Comparison of ENCODE assay signal across 13 mouse cellular contexts in the genomic region with DNA sequence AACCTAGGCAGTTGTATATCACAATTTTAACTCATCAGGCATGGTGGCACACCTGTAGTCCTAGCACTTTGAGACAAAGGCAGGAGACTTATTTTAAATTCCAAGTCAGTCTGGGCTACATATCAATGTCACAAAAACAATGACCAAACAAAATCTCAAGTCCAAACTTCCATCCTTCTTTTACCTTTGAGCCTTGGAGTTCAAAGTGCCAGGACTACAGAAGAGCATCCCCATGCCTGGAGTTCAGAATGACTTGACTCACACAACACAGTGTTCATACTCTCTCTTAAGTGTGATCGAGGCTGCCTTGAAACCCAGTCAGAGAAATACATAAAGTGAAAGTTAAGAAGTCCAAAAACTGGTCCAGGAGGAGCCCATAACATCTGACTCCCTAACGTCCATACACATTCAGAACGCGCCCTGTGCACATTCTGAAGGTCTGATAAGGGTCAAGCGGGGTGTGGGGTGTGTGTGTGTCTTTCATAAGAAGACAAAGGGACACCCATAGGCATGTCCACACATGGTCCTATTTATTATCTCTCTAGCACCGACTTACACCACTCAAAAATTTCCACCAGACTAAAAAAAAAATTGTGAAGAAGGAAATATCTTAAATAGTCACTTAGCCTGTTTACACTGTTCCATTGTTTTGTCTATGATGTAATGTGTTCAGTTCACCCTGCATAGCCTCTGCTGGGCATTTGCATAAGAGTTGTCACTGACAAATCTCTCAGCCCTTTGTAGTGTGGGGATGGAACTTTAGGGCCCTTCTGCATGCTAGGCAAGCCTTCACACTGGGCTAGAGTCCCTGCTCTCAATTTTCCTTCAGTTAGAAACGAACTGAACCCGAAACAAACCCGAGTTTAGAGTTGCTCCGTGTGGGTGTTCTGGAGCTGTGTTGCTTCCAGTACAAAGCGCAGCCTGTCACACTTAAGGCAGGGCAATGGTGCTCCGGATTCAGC. TPM values are rescaled to one million over a fixed set of nuclear protein-coding genes. Genes with fewer than 3 reads are reported as not detected.
DNase-seq lines count a peak whose midpoint lies in the region; ATAC-seq and TF ChIP-seq lines count a peak whose summit lies in the region.
"Had no signal": no experiment of that assay in that cellular context is flagged by ENCODE, and none has a peak within 500 bp of the region (broad histone marks: within the 10 kb centered on the region; RNA-seq: fewer than 3 reads in every experiment).

No protein-coding gene starts in this region.

- no peak for ATAC-seq in midbrain, embryonic 14.5 days (ENCODE audit: low FRiP score, low TSS enrichment)
- no peak for ATAC-seq in stomach, embryonic 15.5 days (ENCODE audit: insufficient read depth, low FRiP score, low read depth)

- H3K4me1 ChIP-seq in midbrain, embryonic 10.5 days: peaks cover 7% of the 10 kb centered on the region
- no peaks in the 10 kb centered on the region for H3K4me1 ChIP-seq in midbrain, embryonic 14.5 days (ENCODE audit: control insufficient read depth, insufficient read depth, low read length)
- no peaks in the 10 kb centered on the region for H3K4me1 ChIP-seq in stomach, embryonic 15.5 days
- H3K4me1 ChIP-seq: embryonic facial prominence, embryonic 12.5 days had no signal

- no peak overlapping the region for H3K4me3 ChIP-seq in gastrocnemius, adult 2 months
- no peak overlapping the region for H3K4me3 ChIP-seq in midbrain, embryonic 10.5 days
- H3K4me3 ChIP-seq in midbrain, embryonic 14.5 days (replicated peaks; ENCODE audit: low read depth, low read length): no peak overlapping the region
- H3K4me3 ChIP-seq in stomach, embryonic 15.5 days (replicated peaks): no peak overlapping the region
- H3K4me3 ChIP-seq: embryonic facial prominence, embryonic 12.5 days; myocyte had no signal

- no peak overlapping the region for H3K9ac ChIP-seq in midbrain, embryonic 14.5 days (replicated peaks; ENCODE audit: low read length)
- H3K9ac ChIP-seq in stomach, embryonic 15.5 days: no peak overlapping the region
- H3K9ac ChIP-seq: embryonic facial prominence, embryonic 12.5 days had no signal

- DNase-seq in gastrocnemius, adult 2 months: no peak
- no peak for DNase-seq in gastrocnemius, postnatal 36 days
- no peak for DNase-seq in midbrain, embryonic 10.5 days (ENCODE audit: low spot score)
- DNase-seq in midbrain, embryonic 14.5 days: no peak
- peak; percentile 45 for DNase-seq in kidney, postnatal 14 days
- DNase-seq in ovary, postnatal 14 days (ENCODE audit: low spot score): no peak
- no peak for DNase-seq in retina, embryonic 14.5 days (ENCODE audit: low spot score)
- DNase-seq: B cell, adult 2 months; gastrocnemius, postnatal 10 days had no signal

- WGBS in midbrain, embryonic 10.5 days: 84% methylated on average over 12 of the region's 12 CpGs
- 68% methylated on average over 12 of the region's 12 CpGs for WGBS in midbrain, embryonic 14.5 days
- 71% methylated on average over 12 of the region's 12 CpGs for WGBS in stomach, embryonic 15.5 days

- no peaks in the 10 kb centered on the region for H3K9me3 ChIP-seq in midbrain, embryonic 10.5 days (replicated peaks)
- H3K9me3 ChIP-seq in midbrain, embryonic 14.5 days (ENCODE audit: control insufficient read depth, low read length): no peaks in the 10 kb centered on the region
- H3K9me3 ChIP-seq in stomach, embryonic 15.5 days: no peaks in the 10 kb centered on the region
- H3K9me3 ChIP-seq: embryonic facial prominence, embryonic 12.5 days had no signal

- H3K27me3 ChIP-seq in midbrain, embryonic 10.5 days (ENCODE audit: low read depth, poor library complexity, severe bottlenecking): no peaks in the 10 kb centered on the region
- H3K27me3 ChIP-seq in midbrain, embryonic 14.5 days (ENCODE audit: control insufficient read depth, insufficient read depth, low read length): no peaks in the 10 kb centered on the region
- no peaks in the 10 kb centered on the region for H3K27me3 ChIP-seq in stomach, embryonic 15.5 days (replicated peaks)
- H3K27me3 ChIP-seq: embryonic facial prominence, embryonic 12.5 days had no signal

- peaks cover 38% of the 10 kb centered on the region for H3K36me3 ChIP-seq in midbrain, embryonic 10.5 days
- peaks cover 5% of the 10 kb centered on the region; the same call in 1 of the 2 replicates for H3K36me3 ChIP-seq in midbrain, embryonic 14.5 days (ENCODE audit: control insufficient read depth, insufficient read depth, low read length)
- H3K36me3 ChIP-seq in stomach, embryonic 15.5 days: 0 out of 2 replicates have a peak, but pooled peaks cover 5% of the 10 kb centered on the region

- H3K4me2 ChIP-seq in midbrain, embryonic 14.5 days (ENCODE audit: low read length): no peak overlapping the region
- H3K4me2 ChIP-seq in stomach, embryonic 15.5 days: no peak overlapping the region
- H3K4me2 ChIP-seq: embryonic facial prominence, embryonic 12.5 days; liver, embryonic 11.5 days had no signal

- intact Hi-C loops in gastrocnemius, adult 2 months (cut with DNase I): loop anchor here (5.0 kb wide), 1 partner anchor 37 kb away; no protein-coding TSS in a partner anchor
- intact Hi-C loops in gastrocnemius, postnatal 36 days (cut with DNase I): loop anchor here (5.0 kb wide), 1 partner anchor 32 kb away; a partner anchor contains a TSS

- no peak for TF ChIP-seq CTCF in gastrocnemius, adult 2 months (IDR thresholded peaks at IDR 0.05)

- peak overlapping the region; percentile 48 for H3K27ac ChIP-seq in gastrocnemius, adult 2 months
- H3K27ac ChIP-seq in midbrain, embryonic 10.5 days (replicated peaks): peak overlapping the region; percentile 59; the same call in 1 of the 2 replicates
- no peak overlapping the region for H3K27ac ChIP-seq in midbrain, embryonic 14.5 days (replicated peaks; ENCODE audit: low read depth, low read length)
- 0 out of 2 replicates have a peak overlapping the region, but pooled peaks have one; percentile 40 for H3K27ac ChIP-seq in stomach, embryonic 15.5 days
- H3K27ac ChIP-seq: embryonic facial prominence, embryonic 12.5 days had no signal

RNA-seq across cellular contexts. Expression of a gene that starts 20.7 kb away (rescaled TPM):
- total RNA-seq in gastrocnemius, adult 2 months (2021): 10 to 100 TPM; 19.7 to 19.8 TPM
- 10 to 100 TPM; 19.9 to 20.0 TPM for total RNA-seq in gastrocnemius, postnatal 36 days (2021)
- polyA plus RNA-seq in midbrain, embryonic 10.5 days (2016; fragmentation: Nextera tagmentation; extraction: Ambion mirVana): 54.3 and 55.9 TPM in 2 replicates
- 37.0 and 37.9 TPM in 2 replicates for polyA plus RNA-seq in midbrain, embryonic 14.5 days (2014; fragmentation: Nextera tagmentation; extraction: Ambion mirVana)
- polyA plus RNA-seq in stomach, embryonic 15.5 days (2015; fragmentation: Nextera tagmentation; extraction: Ambion mirVana): 39.3 and 44.3 TPM in 2 replicates

RNA-seq across cellular contexts. Expression of a gene that starts 34.8 kb away (rescaled TPM):
- total RNA-seq in gastrocnemius, adult 2 months (2021): 1 to 10 TPM; 3.5 to 4.9 TPM
- 1 to 10 TPM; 3.5 to 3.7 TPM for total RNA-seq in gastrocnemius, postnatal 36 days (2021)
- 27.2 and 30.8 TPM in 2 replicates for polyA plus RNA-seq in midbrain, embryonic 10.5 days (2016; fragmentation: Nextera tagmentation; extraction: Ambion mirVana)
- polyA plus RNA-seq in midbrain, embryonic 14.5 days (2014; fragmentation: Nextera tagmentation; extraction: Ambion mirVana): 6.7 and 15.5 TPM in 2 replicates
- polyA plus RNA-seq in stomach, embryonic 15.5 days (2015; fragmentation: Nextera tagmentation; extraction: Ambion mirVana): 34.5 and 39.2 TPM in 2 replicates
